Mouse (Mus musculus) thymus, adult 2 months (tissue): ENCODE measurements around the gene Tom1l2. TPM values are rescaled to one million over a fixed set of nuclear protein-coding genes. Genes with fewer than 3 reads are reported as not detected.

Experiments
- DNase-seq: peaks from one replicate; pipeline ENCODE4 v3.0.0; 2021
- H3K27ac ChIP-seq: fragments of 200-500 bp; 2 replicates; pipeline ENCODE4 v1.5.1; 2012; ENCODE audit warnings: low read length, control low read depth; ENCODE audit not compliant: control insufficient read depth, insufficient read depth
- H3K27me3 ChIP-seq: fragments of 200-500 bp; 2 replicates; pipeline ENCODE4 v1.6.1; 2012; ENCODE audit warnings: mild to moderate bottlenecking, low read length, moderate library complexity, mixed read lengths; ENCODE audit not compliant: control insufficient read depth, insufficient read depth
- H3K36me3 ChIP-seq: fragments of 200-500 bp; 2 replicates; pipeline ENCODE4 v1.6.1; 2012; ENCODE audit warnings: mild to moderate bottlenecking, low read length, moderate library complexity; ENCODE audit not compliant: control insufficient read depth, insufficient read depth
- H3K4me1 ChIP-seq: fragments of 200-500 bp; replicated peaks from 2 replicates; pipeline ENCODE4 v1.6.1; 2012; ENCODE audit warnings: low read length; ENCODE audit not compliant: control insufficient read depth, insufficient read depth
- H3K4me3 ChIP-seq: fragments of 200-500 bp; 2 replicates; pipeline ENCODE4 v1.5.1; 2012; ENCODE audit warnings: mild to moderate bottlenecking, low read length, control low read depth, moderate library complexity; ENCODE audit not compliant: control insufficient read depth, insufficient read depth
- CTCF ChIP-seq: fragments of 200-500 bp; IDR thresholded peaks from 2 replicates; pipeline ENCODE4 v1.5.1; 2012; ENCODE audit warnings: mild to moderate bottlenecking, control low read depth, low read length, moderate library complexity, borderline replicate concordance; ENCODE audit not compliant: control insufficient read depth, poor library complexity, insufficient read depth; ENCODE audit errors: extremely low read depth
- POLR2A ChIP-seq: fragments of 200-500 bp; IDR thresholded peaks from 2 replicates; pipeline ENCODE4 v1.6.1; 2012; ENCODE audit warnings: mild to moderate bottlenecking, low read length, control low read depth, moderate library complexity; ENCODE audit not compliant: control insufficient read depth, poor library complexity, insufficient read depth; ENCODE audit errors: extremely low read depth
- WGBS: fragments of 180-500 bp; shearing (Covaris S2); methylation state at CpG from one replicate; pipeline ENCODE4 v1.1.7; 2018; 5-methylcytosine and 5-hydroxymethylcytosine counted together
- polyA plus RNA-seq: library from polyadenylated mRNA; depleted of rRNA; stranded (reverse); fragments of >200 nt; gene quantifications from 2 replicates; pipeline ENCODE4 v1.2.3, GENCODE M21; 2012

Tom1l2 gene
- polyA plus RNA-seq, 1 experiment, result 99.5 TPM

DNA sequence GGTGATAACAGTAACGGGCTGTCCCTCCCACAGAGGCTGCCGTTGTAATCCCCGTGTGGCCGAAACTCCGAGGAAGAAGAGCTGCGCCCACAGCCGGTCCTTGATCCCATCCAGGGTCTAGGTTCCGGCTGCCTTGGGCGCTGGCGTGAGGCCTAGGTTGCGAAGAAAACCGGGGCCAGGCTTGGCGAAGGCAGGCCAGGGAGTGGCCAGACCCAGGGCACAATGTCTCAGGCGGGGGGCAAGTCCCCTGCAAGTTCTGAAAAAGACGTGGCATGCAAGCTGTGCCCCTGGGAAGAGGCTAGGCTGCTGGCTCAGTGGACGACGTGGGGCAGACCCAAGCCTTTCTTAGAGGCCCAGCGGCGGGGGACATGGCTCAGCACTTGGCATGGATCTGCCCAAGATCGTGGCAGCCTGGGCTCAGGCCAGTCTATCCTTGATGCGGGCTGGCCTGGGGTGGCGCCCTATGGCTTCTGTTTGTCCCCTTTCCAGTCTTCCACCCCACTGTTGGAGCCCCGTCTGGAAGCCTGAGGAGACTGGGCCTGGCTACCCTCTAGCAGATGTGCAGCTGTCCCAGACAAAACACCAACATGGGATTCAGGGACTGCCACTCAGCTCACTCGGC, 154.6 kb downstream of the Tom1l2 start:
- no peak overlapping the region for H3K4me3 ChIP-seq
- no peak for TF ChIP-seq POLR2A
- no peak for TF ChIP-seq CTCF
- no peaks in the 10 kb centered on the region for H3K4me1 ChIP-seq
- H3K27me3 ChIP-seq, result no peaks in the 10 kb centered on the region
- peaks cover 43% of the 10 kb centered on the region for H3K36me3 ChIP-seq
- H3K27ac ChIP-seq, result no peak overlapping the region
- WGBS, result 95% methylated on average over 24 of the region's 24 CpGs
- DNase-seq, result no peak

DNA sequence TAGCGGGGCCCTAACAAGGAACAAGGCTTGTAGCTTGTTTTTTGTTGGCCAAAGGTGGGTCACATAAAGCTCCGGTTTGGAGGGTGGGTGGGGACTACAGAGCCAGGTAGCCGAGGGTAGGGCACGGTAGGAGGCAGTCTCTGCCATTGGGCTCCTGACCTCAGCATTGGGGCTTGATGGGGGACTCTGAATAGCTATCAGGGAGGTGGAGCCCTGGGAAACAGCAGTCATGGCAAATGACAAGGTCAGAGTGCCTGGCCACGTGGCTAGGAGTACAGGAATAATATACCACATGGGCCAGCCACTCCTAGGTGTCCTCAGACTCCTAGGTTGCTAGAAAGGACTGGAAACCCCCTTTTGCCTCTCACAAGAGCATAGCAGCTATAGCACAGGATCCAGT, 156.4 kb downstream of the Tom1l2 start:
- Histone ChIP-seq H3K27ac (no peak overlapping the region), H3K4me3 (no peak overlapping the region), H3K4me1 (peaks cover 10% of the 10 kb centered on the region), H3K27me3 (no peaks in the 10 kb centered on the region), H3K36me3 (peaks cover 25% of the 10 kb centered on the region)
- TF ChIP-seq POLR2A (no peak), CTCF (no peak)
- DNase-seq, result no peak
- WGBS, result 95% methylated on average over 5 of the region's 5 CpGs

DNA sequence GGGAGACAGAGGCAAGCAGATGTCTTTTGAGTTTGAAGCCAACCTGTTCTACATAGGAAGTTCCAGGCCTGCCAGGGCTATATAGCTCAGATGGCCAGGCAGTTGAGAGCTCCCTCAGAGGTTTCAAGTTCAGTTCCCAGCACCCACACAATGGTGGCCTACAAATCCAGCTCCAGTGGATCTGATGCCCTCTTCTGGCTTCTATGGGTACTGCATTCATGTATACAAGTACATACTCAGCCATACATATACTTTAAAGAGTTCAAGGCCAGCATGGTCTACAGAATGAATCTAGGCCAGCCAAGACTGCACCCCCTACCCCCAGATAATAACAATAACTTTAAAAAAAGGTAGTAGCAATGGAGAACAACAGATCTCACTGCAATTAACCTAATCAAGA, 157.6 kb downstream of the Tom1l2 start:
- Histone ChIP-seq H3K4me3 (no peak overlapping the region), H3K27ac (no peak overlapping the region), H3K36me3 (peaks cover 17% of the 10 kb centered on the region; the same call in 1 of the 2 replicates), H3K27me3 (no peaks in the 10 kb centered on the region), H3K4me1 (peaks cover 13% of the 10 kb centered on the region)
- TF ChIP-seq CTCF (no peak), POLR2A (no peak)
- peak; percentile 57 for DNase-seq

DNA sequence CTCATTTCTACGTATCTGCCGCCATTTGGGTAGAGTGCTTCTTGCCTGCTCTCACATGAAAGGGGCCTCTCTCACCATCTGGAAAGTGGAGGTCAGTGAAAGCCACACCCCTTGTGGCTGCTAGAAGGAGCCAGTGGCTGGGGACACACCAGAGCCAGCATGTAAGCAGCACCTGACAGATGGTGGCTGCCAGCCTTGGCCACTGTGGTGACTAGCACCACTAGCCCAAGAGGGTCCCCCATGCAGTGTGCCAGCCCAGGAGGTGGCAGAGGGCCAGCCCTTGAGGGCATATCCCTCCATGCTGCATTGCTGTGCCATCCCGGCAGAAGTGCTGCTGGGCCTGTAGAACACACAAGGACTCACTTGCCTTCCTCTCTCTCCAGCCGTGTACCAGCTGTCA, 159.1 kb downstream of the Tom1l2 start:
- DNase-seq, result no peak
- Histone ChIP-seq H3K27me3 (no peaks in the 10 kb centered on the region), H3K36me3 (peaks cover 21% of the 10 kb centered on the region; the same call in 1 of the 2 replicates), H3K27ac (no peak overlapping the region), H3K4me3 (no peak overlapping the region), H3K4me1 (peaks cover 19% of the 10 kb centered on the region)
- 89% methylated on average over 4 of the region's 4 CpGs for WGBS
- TF ChIP-seq CTCF (no peak), POLR2A (no peak)

DNA sequence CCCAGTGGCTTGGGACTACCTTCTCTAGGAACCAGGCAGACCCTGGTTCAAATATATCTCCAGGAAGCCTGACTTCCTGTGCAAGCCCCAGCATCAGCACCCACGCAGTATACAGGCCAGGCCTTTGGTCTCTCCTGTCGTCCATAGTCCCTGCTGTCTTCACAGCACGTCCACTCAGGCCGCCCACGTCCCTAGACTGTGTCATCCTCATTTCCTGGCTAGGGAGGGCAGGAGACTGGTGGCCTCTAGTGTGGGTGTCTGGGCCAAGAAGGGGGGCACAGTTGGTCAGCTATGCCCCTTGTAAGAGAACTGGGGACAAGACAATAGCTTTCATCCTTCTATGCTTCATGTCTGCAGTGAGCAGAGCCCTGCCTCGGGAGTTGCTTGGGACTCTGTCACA, 160.2 kb downstream of the Tom1l2 start:
- H3K4me3 ChIP-seq, result no peak overlapping the region
- H3K4me1 ChIP-seq, result peaks cover 29% of the 10 kb centered on the region
- TF ChIP-seq CTCF (no peak), POLR2A (no peak)
- no peak overlapping the region for H3K27ac ChIP-seq
- H3K27me3 ChIP-seq, result no peaks in the 10 kb centered on the region
- no peak for DNase-seq
- peaks cover 24% of the 10 kb centered on the region; the same call in 1 of the 2 replicates for H3K36me3 ChIP-seq
- WGBS, result 72% methylated on average over 6 of the region's 6 CpGs

DNA sequence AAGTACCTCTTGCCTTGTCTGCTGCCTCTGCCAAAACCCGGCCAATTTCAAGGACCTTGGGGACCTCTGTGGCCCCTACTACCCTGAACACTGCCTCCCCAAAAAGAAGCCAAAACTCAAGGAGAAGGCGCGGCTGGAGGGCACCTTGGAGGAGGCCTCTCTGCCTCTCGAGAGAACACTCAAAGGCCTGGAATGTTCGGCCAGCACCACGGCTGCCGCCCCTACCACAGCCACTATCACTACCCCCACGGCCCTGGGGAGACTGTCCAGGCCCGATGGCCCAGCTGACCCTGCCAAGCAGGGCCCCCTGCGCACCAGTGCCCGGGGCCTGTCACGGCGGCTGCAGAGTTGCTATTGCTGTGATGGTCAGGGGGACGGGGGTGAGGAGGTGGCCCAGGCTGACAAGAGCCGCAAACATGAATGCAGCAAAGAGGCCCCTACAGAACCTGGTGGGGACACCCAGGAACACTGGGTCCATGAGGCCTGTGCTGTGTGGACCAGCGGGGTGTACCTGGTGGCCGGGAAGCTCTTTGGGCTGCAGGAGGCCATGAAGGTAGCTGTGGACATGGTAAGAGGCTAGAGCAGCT, 162.6 kb downstream of the Tom1l2 start:
- no peak for TF ChIP-seq POLR2A
- no peak for TF ChIP-seq CTCF
- 92% methylated on average over 17 of the region's 17 CpGs for WGBS
- H3K4me3 ChIP-seq, result no peak overlapping the region
- peaks cover 50% of the 10 kb centered on the region for H3K4me1 ChIP-seq
- DNase-seq, result no peak
- no peak overlapping the region for H3K27ac ChIP-seq
- no peaks in the 10 kb centered on the region for H3K27me3 ChIP-seq
- H3K36me3 ChIP-seq, result peaks cover 37% of the 10 kb centered on the region; the same call in 1 of the 2 replicates
